Mouse (Mus musculus) G1E (cell line): ENCODE measurements around the gene E2f8. TPM values are rescaled to one million over a fixed set of nuclear protein-coding genes. Genes with fewer than 3 reads are reported as not detected.

Source experiments
- ATAC-seq: 2 replicates; pipeline ENCODE4 v1.8.0; 2016; ENCODE audit warnings: mild to moderate bottlenecking; ENCODE audit not compliant: insufficient number of reproducible peaks, poor library complexity, low FRiP score, severe bottlenecking; ENCODE audit errors: extremely low read depth
- DNase-seq: peaks from one replicate; pipeline ENCODE4 v3.0.0; 2012; ENCODE audit warnings: low spot score
- H3K27me3 ChIP-seq: 2 replicates; pipeline ENCODE4 v1.6.1; 2012; ENCODE audit warnings: mild to moderate bottlenecking, low read length, inconsistent platforms; ENCODE audit not compliant: insufficient read depth
- H3K36me3 ChIP-seq: replicated peaks from 2 replicates; pipeline ENCODE3; 2012; ENCODE audit warnings: mild to moderate bottlenecking, inconsistent platforms
- H3K4me1 ChIP-seq: 2 replicates; pipeline ENCODE4 v1.6.1; 2012; ENCODE audit warnings: low read depth, low read length, inconsistent platforms, mixed read lengths; ENCODE audit not compliant: insufficient read depth
- H3K4me3 ChIP-seq: 2 replicates; pipeline ENCODE4 v1.5.1; 2012; ENCODE audit warnings: low read depth, mild to moderate bottlenecking, inconsistent platforms, low read length, moderate library complexity, mixed read lengths
- H3K9me3 ChIP-seq: replicated peaks from 2 replicates; pipeline ENCODE4 v1.6.1; 2012; ENCODE audit warnings: inconsistent platforms
- CTCF ChIP-seq: IDR thresholded peaks from 2 replicates; pipeline ENCODE4 v1.5.1; 2012; ENCODE audit warnings: low read depth, low read length, inconsistent platforms, mixed read lengths
- GATA1 ChIP-seq: IDR thresholded peaks from 2 replicates; pipeline ENCODE4 v1.6.1; 2012; ENCODE audit warnings: borderline replicate concordance, low read length, inconsistent platforms, mixed read lengths
- GATA2 ChIP-seq: IDR thresholded peaks from 2 replicates; pipeline ENCODE4 v1.6.1; 2012; ENCODE audit warnings: low read depth, low read length, inconsistent platforms, borderline replicate concordance
- POLR2AphosphoS5 ChIP-seq: IDR thresholded peaks from 2 replicates; pipeline ENCODE4 v1.6.1; 2012; ENCODE audit warnings: low read depth, low read length, inconsistent platforms; ENCODE audit not compliant: insufficient replicate concordance
- TAL1 ChIP-seq: conservative IDR thresholded peaks from 2 replicates; pipeline ENCODE4 v1.6.1; 2012; ENCODE audit warnings: low read depth, low read length, inconsistent platforms, mixed read lengths
- polyA plus RNA-seq: library from polyadenylated mRNA; stranded (reverse); fragments of >175 nt; gene quantifications from 2 replicates; pipeline ENCODE4 v1.2.3, GENCODE M21; 2012
- total RNA-seq, 2 experiments: library from RNA; stranded (forward) in 1 of 2; stranded (reverse) in 1 of 2; fragments of 200-1000 nt in 1 of 2; fragments of >200 nt in 1 of 2; fragmentation: Nextera tagmentation in 1 of 2; gene quantifications; 2 replicates each; pipeline ENCODE4 v1.2.3; 2014 to 2017

E2f8 gene
- total and polyA plus RNA-seq, 3 experiments, result 25.0 to 133 (median 35.0) TPM

GRCm38 (mm10) chr7:48895475-48895874 lies 14.1 kb upstream of the E2f8 start:
- DNase-seq (no peak), ATAC-seq (no peak)
- Histone ChIP-seq H3K9me3 (no peaks in the 10 kb centered on the region), H3K4me3 (no peak overlapping the region), H3K27me3 (peaks cover 8% of the 10 kb centered on the region), H3K4me1 (no peaks in the 10 kb centered on the region), H3K36me3 (no peaks in the 10 kb centered on the region)
- TF ChIP-seq GATA2, result no peak
- no peak for TF ChIP-seq CTCF
- TF ChIP-seq TAL1, result no peak
- TF ChIP-seq POLR2AphosphoS5, result no peak
- no peak for TF ChIP-seq GATA1

GRCm38 (mm10) chr7:48894763-48895162 lies 13.4 kb upstream of the E2f8 start:
- H3K4me3 ChIP-seq, result no peak overlapping the region
- no peaks in the 10 kb centered on the region for H3K9me3 ChIP-seq
- DNase-seq, result no peak
- no peak for ATAC-seq
- no peaks in the 10 kb centered on the region for H3K4me1 ChIP-seq
- H3K36me3 ChIP-seq, result no peaks in the 10 kb centered on the region
- H3K27me3 ChIP-seq, result peaks cover 10% of the 10 kb centered on the region
- TF ChIP-seq GATA2 (no peak), TAL1 (no peak), GATA1 (no peak), POLR2AphosphoS5 (no peak), CTCF (no peak)

GRCm38 (mm10) chr7:48894152-48894551 lies 12.8 kb upstream of the E2f8 start:
- H3K36me3 ChIP-seq, result no peaks in the 10 kb centered on the region
- ATAC-seq (peak; percentile 46; the same call in 1 of the 2 replicates), DNase-seq (no peak)
- no peaks in the 10 kb centered on the region for H3K9me3 ChIP-seq
- no peak overlapping the region for H3K4me3 ChIP-seq
- H3K27me3 ChIP-seq, result peaks cover 11% of the 10 kb centered on the region
- TF ChIP-seq GATA2 (no peak), TAL1 (no peak), GATA1 (no peak), POLR2AphosphoS5 (no peak), CTCF (peak; percentile 62)
- H3K4me1 ChIP-seq, result no peaks in the 10 kb centered on the region

- DNase-seq, result no peak
- Histone ChIP-seq H3K36me3 (no peaks in the 10 kb centered on the region), H3K4me3 (no peak overlapping the region), H3K4me1 (no peaks in the 10 kb centered on the region), H3K9me3 (no peaks in the 10 kb centered on the region), H3K27me3 (peaks cover 21% of the 10 kb centered on the region)
- ATAC-seq, result no peak
- TF ChIP-seq POLR2AphosphoS5 (no peak), TAL1 (no peak), GATA2 (no peak), CTCF (no peak), GATA1 (no peak)
Measured at GRCm38 (mm10) chr7:48893093-48893492, 11.7 kb upstream of the E2f8 start.

GRCm38 (mm10) chr7:48891029-48891428 lies 9.6 kb upstream of the E2f8 start:
- TF ChIP-seq TAL1, result no peak
- TF ChIP-seq POLR2AphosphoS5, result no peak
- TF ChIP-seq CTCF, result no peak
- no peak for TF ChIP-seq GATA1
- TF ChIP-seq GATA2, result no peak
- no peak for DNase-seq
- ATAC-seq, result no peak
- Histone ChIP-seq H3K27me3 (peaks cover 35% of the 10 kb centered on the region), H3K9me3 (no peaks in the 10 kb centered on the region), H3K4me1 (no peaks in the 10 kb centered on the region), H3K4me3 (no peak overlapping the region), H3K36me3 (no peaks in the 10 kb centered on the region)

GRCm38 (mm10) chr7:48888751-48889150 lies 7.4 kb upstream of the E2f8 start:
- no peak for DNase-seq
- TF ChIP-seq GATA2 (no peak), CTCF (no peak)
- peaks cover 45% of the 10 kb centered on the region for H3K27me3 ChIP-seq

More at GRCm38 (mm10) chr7:48888751-48889150, 7.4 kb upstream of the E2f8 start:
- Histone ChIP-seq H3K9me3 (no peaks in the 10 kb centered on the region), H3K36me3 (no peaks in the 10 kb centered on the region), H3K4me3 (no peak overlapping the region), H3K4me1 (peaks cover 4% of the 10 kb centered on the region)
- ATAC-seq, result no peak
